In the genomic region with DNA sequence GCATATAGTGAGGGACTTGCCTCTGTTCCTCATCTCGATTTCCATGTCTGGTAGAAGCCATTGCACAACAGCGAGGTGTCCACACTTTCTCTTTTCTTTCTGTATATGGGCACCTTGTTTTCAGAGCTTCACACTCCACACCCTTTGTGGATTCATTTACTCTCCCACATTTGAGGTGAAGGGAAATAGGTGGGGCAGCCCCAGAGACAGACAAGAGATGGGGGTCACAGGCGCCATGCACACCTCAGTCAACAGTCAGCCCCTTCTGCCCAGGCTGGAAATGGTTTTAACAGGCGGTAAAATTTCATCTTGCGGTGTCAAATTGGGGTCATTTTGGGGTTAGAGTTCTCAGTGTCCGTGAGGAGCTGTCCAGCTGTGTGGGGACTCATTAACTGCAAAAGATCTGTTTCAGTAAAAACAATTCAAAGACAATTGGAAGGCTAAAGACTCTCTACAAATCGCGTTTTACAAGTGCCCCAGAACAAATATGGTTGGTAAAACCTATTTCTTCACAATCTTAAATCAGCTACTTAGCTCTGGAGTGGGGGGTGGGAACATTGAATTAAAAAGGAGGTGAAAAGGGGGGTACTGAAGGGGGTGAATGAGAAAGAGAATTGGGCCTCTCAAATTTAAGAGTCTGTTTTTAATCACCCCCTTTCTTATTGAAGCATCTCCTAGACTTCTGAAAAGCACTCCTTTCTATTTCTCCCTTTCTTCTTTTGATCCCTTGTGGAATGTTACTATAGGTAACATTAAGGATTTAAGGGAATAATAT, we compare ENCODE assay signal across 8 mouse cellular contexts. TPM values are rescaled to one million over a fixed set of nuclear protein-coding genes. Genes with fewer than 3 reads are reported as not detected.
DNase-seq lines count a peak whose midpoint lies in the region; ATAC-seq and TF ChIP-seq lines count a peak whose summit lies in the region.

No protein-coding gene starts in this region.

- H3K27ac ChIP-seq in hindbrain, embryonic 11.5 days (ENCODE audit: low read depth, low read length) = peak overlapping the region; percentile 99
- H3K27ac ChIP-seq in midbrain, embryonic 11.5 days (ENCODE audit: low read depth, low read length) = peak overlapping the region; percentile 44
- H3K27ac ChIP-seq in gastrocnemius, adult 2 months = no peak overlapping the region

- 1% methylated on average over 8 of the region's 8 CpGs for WGBS in hindbrain, embryonic 11.5 days
- 1% methylated on average over 8 of the region's 8 CpGs for WGBS in midbrain, embryonic 11.5 days

- TF ChIP-seq POLR2A in brain, embryonic 14.5 days (IDR thresholded peaks at IDR 0.05; ENCODE audit: borderline replicate concordance, extremely low read depth, insufficient read depth, insufficient read length, poor library complexity, severe bottlenecking) = no peak

- H3K9me3 ChIP-seq in hindbrain, embryonic 11.5 days (ENCODE audit: control insufficient read depth, low read length) = no peaks in the 10 kb centered on the region
- H3K9me3 ChIP-seq in midbrain, embryonic 11.5 days (ENCODE audit: control insufficient read depth, low read length) = no peaks in the 10 kb centered on the region

- ATAC-seq in hindbrain, embryonic 11.5 days (ENCODE audit: low FRiP score) = no peak
- ATAC-seq in midbrain, embryonic 11.5 days (ENCODE audit: low FRiP score) = no peak

- peak overlapping the region; percentile 66 for H3K4me2 ChIP-seq in hindbrain, embryonic 11.5 days (replicated peaks; ENCODE audit: low read depth, low read length)
- peak overlapping the region; percentile 81 for H3K4me2 ChIP-seq in midbrain, embryonic 11.5 days

- no peaks in the 10 kb centered on the region for H3K27me3 ChIP-seq in hindbrain, embryonic 11.5 days (ENCODE audit: control insufficient read depth, insufficient read depth, low read length)
- peaks cover 34% of the 10 kb centered on the region for H3K27me3 ChIP-seq in midbrain, embryonic 11.5 days (ENCODE audit: control insufficient read depth, insufficient read depth, low read length)

- DNase-seq in adrenal gland, adult 2 months = peak; percentile 59
- no peak for DNase-seq in adrenal gland, postnatal 36 days
- DNase-seq in brain, embryonic 14.5 days (ENCODE audit: low read depth) = peak; percentile 53
- peak; percentile 50 for DNase-seq in hindbrain, embryonic 11.5 days (ENCODE audit: low spot score)
- peak; percentile 92 for DNase-seq in midbrain, embryonic 11.5 days (ENCODE audit: low spot score, missing footprints)
- no peak for DNase-seq in frontal cortex, postnatal 10 days (ENCODE audit: low spot score in 2 of 2)
- DNase-seq in gastrocnemius, adult 2 months = no peak
- DNase-seq in gastrocnemius, postnatal 4 days (ENCODE audit: low spot score in 2 of 2) = no peak

- no peaks in the 10 kb centered on the region for H3K4me1 ChIP-seq in hindbrain, embryonic 11.5 days (replicated peaks; ENCODE audit: control insufficient read depth, insufficient read depth, low read length)
- H3K4me1 ChIP-seq in midbrain, embryonic 11.5 days (ENCODE audit: control insufficient read depth, insufficient read depth, low read length) = peaks cover 10% of the 10 kb centered on the region

- H3K4me3 ChIP-seq in hindbrain, embryonic 11.5 days (ENCODE audit: low read depth, low read length) = peak overlapping the region; percentile 90
- H3K4me3 ChIP-seq in midbrain, embryonic 11.5 days (ENCODE audit: low read depth, low read length) = peak overlapping the region; percentile 81
- H3K4me3 ChIP-seq in gastrocnemius, adult 2 months = no peak overlapping the region

- no peak for TF ChIP-seq CTCF in brain, embryonic 14.5 days (IDR thresholded peaks at IDR 0.05; ENCODE audit: borderline replicate concordance, extremely low read depth, insufficient read depth, insufficient read length)
- no peak for TF ChIP-seq CTCF in gastrocnemius, adult 2 months (IDR thresholded peaks at IDR 0.05)

- intact Hi-C loops in gastrocnemius, adult 2 months (cut with DNase I) = no loop called here

- no peaks in the 10 kb centered on the region for H3K36me3 ChIP-seq in hindbrain, embryonic 11.5 days (ENCODE audit: control insufficient read depth, insufficient read depth, low read length)
- no peaks in the 10 kb centered on the region for H3K36me3 ChIP-seq in midbrain, embryonic 11.5 days (ENCODE audit: control insufficient read depth, insufficient read depth, low read length)

- peak overlapping the region; percentile 88 for H3K9ac ChIP-seq in hindbrain, embryonic 11.5 days (ENCODE audit: low read depth, low read length)
- peak overlapping the region; percentile 81 for H3K9ac ChIP-seq in midbrain, embryonic 11.5 days (ENCODE audit: low read length)

RNA-seq across cellular contexts. Expression of gene Meis2, which starts 4.0 kb away (rescaled TPM):
- total RNA-seq in adrenal gland, adult 2 months (2021) = 100 to 1,000 TPM; 211 to 303 TPM
- polyA plus RNA-seq in adrenal gland, adult 2 months (2012; rRNA removed) = 85.4 and 124 TPM in 2 replicates
- total RNA-seq in adrenal gland, postnatal 36 days (2021) = 100 to 1,000 TPM; 224 to 238 TPM
- 134 and 209 TPM in 2 replicates for polyA plus RNA-seq in brain, embryonic 14.5 days (2012; rRNA removed)
- polyA plus RNA-seq in hindbrain, embryonic 11.5 days (2014; fragmentation: Nextera tagmentation; extraction: Ambion mirVana) = 121 and 142 TPM in 2 replicates
- polyA plus RNA-seq in midbrain, embryonic 11.5 days (2014; fragmentation: Nextera tagmentation; extraction: Ambion mirVana) = 52.2 and 56.5 TPM in 2 replicates
- 1 to 10 TPM in 1 of 2 experiments, under 1 TPM in 1; 0.84 to 1.3 TPM for total RNA-seq in gastrocnemius, adult 2 months (2021)
- 1 to 10 TPM; 5.1 to 6.7 TPM for total RNA-seq in gastrocnemius, postnatal 4 days (2021)

Comparison
In these comparisons a context has a peak if more than half of its experiments do, and no peak if none do; other contexts are left out.
1. DNase-seq: peak in adrenal gland, adult 2 months (single experiment), brain, embryonic 14.5 days (single experiment), hindbrain, embryonic 11.5 days (single experiment) and midbrain, embryonic 11.5 days (single experiment); none in adrenal gland, postnatal 36 days (0 of 2), frontal cortex, postnatal 10 days (0 of 2), gastrocnemius, adult 2 months (single experiment) and gastrocnemius, postnatal 4 days (0 of 2).
2. RNA of gene Meis2, which starts 4.0 kb away (total RNA-seq): 211 to 303 TPM in adrenal gland, adult 2 months and 224 to 238 TPM in adrenal gland, postnatal 36 days; 5.1 to 6.7 TPM in gastrocnemius, postnatal 4 days and 0.84 to 1.3 TPM in gastrocnemius, adult 2 months; every median in the first group is over 10 times any median in the second.